Mouse (Mus musculus): ENCODE results near the gene Tbx6. TPM values are rescaled to one million over a fixed set of nuclear protein-coding genes. Genes with fewer than 3 reads are reported as not detected.

Tbx6 gene
- polyA plus RNA-seq, 1 experiment from 2014 or later = 0.21 TPM

GRCm38 (mm10) chr7:126832036-126832598 lies 50.8 kb downstream of the Tbx6 start:
- DNase-seq (ENCODE audit: low spot score) = peak; percentile 86
- peak; percentile 70 for ATAC-seq (ENCODE audit: low FRiP score)
- Histone ChIP-seq H3K4me2 (replicated peaks) (peak overlapping the region; percentile 61), H3K36me3 (replicated peaks; ENCODE audit: control insufficient read depth, insufficient read depth) (peaks cover 24% of the 10 kb centered on the region; the same call in 1 of the 2 replicates), H3K4me1 (replicated peaks; ENCODE audit: control insufficient read depth, insufficient read depth, low read length) (0 out of 2 replicates have a peak, but pooled peaks cover 3% of the 10 kb centered on the region), H3K9me3 (ENCODE audit: control insufficient read depth, low read length) (no peaks in the 10 kb centered on the region), H3K4me3 (replicated peaks; ENCODE audit: low read length) (peak overlapping the region; percentile 21), H3K27ac (0 out of 2 replicates have a peak overlapping the region, but pooled peaks have one; percentile 14), H3K27me3 (ENCODE audit: control insufficient read depth, insufficient read depth, low read length) (no peaks in the 10 kb centered on the region), H3K9ac (peak overlapping the region; percentile 42)
- 2% methylated on average over 21 of the region's 21 CpGs for WGBS

GRCm38 (mm10) chr7:126833294-126833693 lies 52.0 kb downstream of the Tbx6 start:
- ATAC-seq (ENCODE audit: low FRiP score) (no peak), DNase-seq (ENCODE audit: low spot score) (no peak)
- Histone ChIP-seq H3K4me2 (replicated peaks) (no peak overlapping the region), H3K4me3 (replicated peaks; ENCODE audit: low read length) (no peak overlapping the region), H3K27me3 (ENCODE audit: control insufficient read depth, insufficient read depth, low read length) (no peaks in the 10 kb centered on the region), H3K27ac (no peak overlapping the region), H3K9me3 (ENCODE audit: control insufficient read depth, low read length) (no peaks in the 10 kb centered on the region), H3K4me1 (replicated peaks; ENCODE audit: control insufficient read depth, insufficient read depth, low read length) (0 out of 2 replicates have a peak, but pooled peaks cover 3% of the 10 kb centered on the region), H3K9ac (no peak overlapping the region), H3K36me3 (replicated peaks; ENCODE audit: control insufficient read depth, insufficient read depth) (peaks cover 17% of the 10 kb centered on the region; the same call in 1 of the 2 replicates)
- WGBS = 100% methylated on average over 1 of the region's 1 CpGs

Other genes with a start within 250 kb of the Tbx6 start
- 162 and 165 TPM in 2 replicates for gene Eif3c, start 215.1 kb upstream of the Tbx6 start, polyA plus RNA-seq (2014; fragmentation: Nextera tagmentation; extraction: Ambion mirVana)
- gene Apobr, start 196.5 kb upstream of the Tbx6 start, polyA plus RNA-seq (2014; fragmentation: Nextera tagmentation; extraction: Ambion mirVana) = 0.26 and 0.36 TPM in 2 replicates
- 24.7 and 24.8 TPM in 2 replicates for gene Cln3, start 195.7 kb upstream of the Tbx6 start, polyA plus RNA-seq (2014; fragmentation: Nextera tagmentation; extraction: Ambion mirVana)
- gene Il27, start 186.5 kb upstream of the Tbx6 start, polyA plus RNA-seq (2014; fragmentation: Nextera tagmentation; extraction: Ambion mirVana) = not detected in 2 replicates
- 11.4 and 12.4 TPM in 2 replicates for gene Nupr1, start 150.6 kb upstream of the Tbx6 start, polyA plus RNA-seq (2014; fragmentation: Nextera tagmentation; extraction: Ambion mirVana)
- 58.0 and 61.1 TPM in 2 replicates for gene Sgf29, start 132.2 kb upstream of the Tbx6 start, polyA plus RNA-seq (2014; fragmentation: Nextera tagmentation; extraction: Ambion mirVana)
- gene Sult1a1, start 105.1 kb upstream of the Tbx6 start, polyA plus RNA-seq (2014; fragmentation: Nextera tagmentation; extraction: Ambion mirVana) = 2.5 and 5.3 TPM in 2 replicates
- 124 and 159 TPM in 2 replicates for gene Bola2, start 86.1 kb upstream of the Tbx6 start, polyA plus RNA-seq (2014; fragmentation: Nextera tagmentation; extraction: Ambion mirVana)
- gene Slx1b, start 85.7 kb upstream of the Tbx6 start, polyA plus RNA-seq (2014; fragmentation: Nextera tagmentation; extraction: Ambion mirVana) = 10.7 and 10.9 TPM in 2 replicates
- 82.2 and 99.7 TPM in 2 replicates for gene Coro1a, start 73.7 kb upstream of the Tbx6 start, polyA plus RNA-seq (2014; fragmentation: Nextera tagmentation; extraction: Ambion mirVana)
- gene Mapk3, start 21.9 kb upstream of the Tbx6 start, polyA plus RNA-seq (2014; fragmentation: Nextera tagmentation; extraction: Ambion mirVana) = 96.5 and 97.0 TPM in 2 replicates
- 1.0 and 1.8 TPM in 2 replicates for gene Gdpd3, start 15.1 kb upstream of the Tbx6 start, polyA plus RNA-seq (2014; fragmentation: Nextera tagmentation; extraction: Ambion mirVana)
- 206 and 218 TPM in 2 replicates for gene Ypel3, start 4.5 kb upstream of the Tbx6 start, polyA plus RNA-seq (2014; fragmentation: Nextera tagmentation; extraction: Ambion mirVana)
- 177 and 182 TPM in 2 replicates for gene Ppp4c, start 11.0 kb downstream of the Tbx6 start, polyA plus RNA-seq (2014; fragmentation: Nextera tagmentation; extraction: Ambion mirVana)
- gene Fam57b, start 16.2 kb downstream of the Tbx6 start, polyA plus RNA-seq (2014; fragmentation: Nextera tagmentation; extraction: Ambion mirVana) = 53.2 and 54.7 TPM in 2 replicates
- gene 4930451I11Rik, start 50.2 kb downstream of the Tbx6 start, polyA plus RNA-seq (2014; fragmentation: Nextera tagmentation; extraction: Ambion mirVana) = 0.74 TPM in 1 of 2 replicates, not detected in the other
- 16.5 and 25.7 TPM in 2 replicates for gene Doc2a, start 65.9 kb downstream of the Tbx6 start, polyA plus RNA-seq (2014; fragmentation: Nextera tagmentation; extraction: Ambion mirVana)
- 10.1 and 11.1 TPM in 2 replicates for gene Hirip3, start 80.5 kb downstream of the Tbx6 start, polyA plus RNA-seq (2014; fragmentation: Nextera tagmentation; extraction: Ambion mirVana)
- 93.7 and 95.3 TPM in 2 replicates for gene Ino80e, start 80.9 kb downstream of the Tbx6 start, polyA plus RNA-seq (2014; fragmentation: Nextera tagmentation; extraction: Ambion mirVana)
- 36.4 and 37.2 TPM in 2 replicates for gene Taok2, start 103.2 kb downstream of the Tbx6 start, polyA plus RNA-seq (2014; fragmentation: Nextera tagmentation; extraction: Ambion mirVana)
- gene Tmem219, start 141.4 kb downstream of the Tbx6 start, polyA plus RNA-seq (2014; fragmentation: Nextera tagmentation; extraction: Ambion mirVana) = 28.0 and 29.3 TPM in 2 replicates
- gene Kctd13, start 147.4 kb downstream of the Tbx6 start, polyA plus RNA-seq (2014; fragmentation: Nextera tagmentation; extraction: Ambion mirVana) = 102 and 104 TPM in 2 replicates
- 8.0 and 10.9 TPM in 2 replicates for gene Asphd1, start 168.1 kb downstream of the Tbx6 start, polyA plus RNA-seq (2014; fragmentation: Nextera tagmentation; extraction: Ambion mirVana)
- gene Sez6l2, start 169.1 kb downstream of the Tbx6 start, polyA plus RNA-seq (2014; fragmentation: Nextera tagmentation; extraction: Ambion mirVana) = 68.9 and 70.1 TPM in 2 replicates
- gene Cdipt, start 194.4 kb downstream of the Tbx6 start, polyA plus RNA-seq (2014; fragmentation: Nextera tagmentation; extraction: Ambion mirVana) = 110 and 118 TPM in 2 replicates
- gene Cdiptos, start 194.6 kb downstream of the Tbx6 start, polyA plus RNA-seq (2014; fragmentation: Nextera tagmentation; extraction: Ambion mirVana) = 0.98 and 1.0 TPM in 2 replicates
- gene Mvp, start 233.1 kb downstream of the Tbx6 start, polyA plus RNA-seq (2014; fragmentation: Nextera tagmentation; extraction: Ambion mirVana) = 3.4 and 4.0 TPM in 2 replicates
- gene Pagr1b, start 235.0 kb downstream of the Tbx6 start, polyA plus RNA-seq (2014; fragmentation: Nextera tagmentation; extraction: Ambion mirVana) = 0.70 TPM in 1 of 2 replicates, not detected in the other
- 31.5 and 38.6 TPM in 2 replicates for gene Pagr1a, start 235.9 kb downstream of the Tbx6 start, polyA plus RNA-seq (2014; fragmentation: Nextera tagmentation; extraction: Ambion mirVana)
- 51.9 and 52.3 TPM in 2 replicates for gene Gm42742, start 239.6 kb downstream of the Tbx6 start, polyA plus RNA-seq (2014; fragmentation: Nextera tagmentation; extraction: Ambion mirVana)
- 46.7 and 57.0 TPM in 2 replicates for gene Prrt2, start 239.7 kb downstream of the Tbx6 start, polyA plus RNA-seq (2014; fragmentation: Nextera tagmentation; extraction: Ambion mirVana)
- 68.6 and 73.1 TPM in 2 replicates for gene Maz, start 245.6 kb downstream of the Tbx6 start, polyA plus RNA-seq (2014; fragmentation: Nextera tagmentation; extraction: Ambion mirVana)

Measured in hindbrain, embryonic 14.5 days (tissue).